Mouse (Mus musculus) embryonic facial prominence, embryonic 11.5 days (tissue): ENCODE measurements at regions not wholly inside any gene's neighbourhood (a gene's known extent, or its start where the extent isn't known, plus 50 kb on each side); places are given as distances from the start of the nearest gene placed in this dataset.

Experiments used
- ATAC-seq: fragments of 200-750 bp; cut with Nextera tagmentation; replicated peaks from 2 replicates; pipeline ENCODE4 v1.8.0; 2017; ENCODE audit warnings: low read depth; ENCODE audit not compliant: insufficient number of reproducible peaks, low FRiP score, low TSS enrichment
- DNase-seq: peaks from one replicate; pipeline ENCODE4 v3.0.0-alpha.2; 2015; ENCODE audit warnings: low spot score
- H3K27ac ChIP-seq: fragments of 300-500 bp; sonication (generic); replicated peaks from 2 replicates; pipeline ENCODE4 v1.5.1; 2014; ENCODE audit warnings: mild to moderate bottlenecking, low read depth, low read length, control low read depth
- H3K27me3 ChIP-seq: fragments of 300-500 bp; sonication (generic); 2 replicates; pipeline ENCODE4 v1.6.1; 2014; ENCODE audit warnings: mild to moderate bottlenecking, low read length, moderate library complexity, mixed read lengths; ENCODE audit not compliant: control insufficient read depth, insufficient read depth
- H3K36me3 ChIP-seq: fragments of 300-500 bp; sonication (generic); replicated peaks from 2 replicates; pipeline ENCODE4 v1.6.1; 2014; ENCODE audit warnings: low read depth, mild to moderate bottlenecking, low read length, moderate library complexity, mixed read lengths; ENCODE audit not compliant: control insufficient read depth, insufficient read depth
- H3K4me1 ChIP-seq: fragments of 300-500 bp; sonication (generic); 2 replicates; pipeline ENCODE4 v1.6.1; 2014; ENCODE audit warnings: low read length, mixed read lengths; ENCODE audit not compliant: control insufficient read depth, insufficient read depth
- H3K4me2 ChIP-seq: fragments of 300-500 bp; sonication (generic); 2 replicates; pipeline ENCODE4 v1.6.1; 2014; ENCODE audit warnings: low read depth, mild to moderate bottlenecking, control low read depth, low read length, moderate library complexity
- H3K4me3 ChIP-seq: fragments of 300-500 bp; sonication (generic); 2 replicates; pipeline ENCODE4 v1.5.1; 2014; ENCODE audit warnings: low read depth, low read length, control low read depth
- H3K9ac ChIP-seq: fragments of 300-500 bp; sonication (generic); replicated peaks from 2 replicates; pipeline ENCODE4 v1.6.1; 2014; ENCODE audit warnings: mild to moderate bottlenecking, control low read depth, low read length
- H3K9me3 ChIP-seq: fragments of 300-500 bp; sonication (generic); replicated peaks from 2 replicates; pipeline ENCODE4 v1.6.1; 2016; ENCODE audit warnings: mild to moderate bottlenecking, low read length, inconsistent platforms, mixed read lengths; ENCODE audit not compliant: control insufficient read depth
- WGBS: fragments of 180-500 bp; shearing (Covaris S2); extraction: QIAGEN DNeasy Blood & Tissue Kit; methylation state at CpG from one replicate; pipeline ENCODE4 v1.1.7; 2014; 5-methylcytosine and 5-hydroxymethylcytosine counted together

DNA sequence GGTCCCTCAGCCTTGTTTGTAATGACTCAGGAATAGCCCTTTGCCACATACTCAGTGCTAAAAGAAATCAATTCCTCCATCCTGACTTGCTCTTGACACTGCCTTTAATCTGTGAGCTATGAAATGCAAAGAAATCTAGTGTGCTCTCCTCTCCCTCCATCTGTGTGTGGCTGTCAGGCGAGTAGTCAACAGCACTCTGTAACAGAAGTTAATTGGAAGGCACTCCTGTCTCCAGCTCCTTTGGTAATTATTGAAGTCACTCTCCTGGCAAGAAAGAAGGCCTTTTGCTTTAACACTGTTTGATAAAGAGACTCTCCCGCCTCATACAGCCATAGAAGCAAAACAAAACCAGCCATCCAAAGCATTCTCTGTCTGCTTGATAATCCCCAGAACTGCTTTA, 1483.2 kb upstream of the Tenm4 start:
- no peak for DNase-seq
- 41% methylated on average over 2 of the region's 2 CpGs for WGBS

DNA sequence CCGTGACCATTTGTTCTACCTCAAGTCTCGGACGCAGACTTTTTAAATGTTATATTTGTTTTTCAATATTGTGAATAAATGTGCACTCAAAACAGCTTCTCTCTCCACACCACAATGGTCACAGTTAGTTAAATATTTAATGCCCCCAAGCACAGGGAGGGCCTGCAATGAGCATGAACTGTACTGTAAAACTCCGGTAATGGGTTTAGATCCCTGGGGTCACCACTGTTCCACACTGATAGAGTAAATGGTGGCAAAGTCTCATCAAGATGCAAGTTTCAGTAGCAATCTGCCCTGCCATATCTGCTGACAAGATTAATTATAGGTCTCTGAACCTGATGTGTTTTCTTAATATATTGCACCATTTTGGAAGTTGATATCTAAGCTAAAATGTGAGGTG, 1473.8 kb upstream of the Tenm4 start:
- Histone ChIP-seq H3K4me2 (no peak overlapping the region), H3K36me3 (no peaks in the 10 kb centered on the region), H3K9me3 (no peaks in the 10 kb centered on the region), H3K4me3 (no peak overlapping the region), H3K9ac (no peak overlapping the region), H3K27me3 (no peaks in the 10 kb centered on the region), H3K4me1 (no peaks in the 10 kb centered on the region), H3K27ac (no peak overlapping the region)
- ATAC-seq (no peak), DNase-seq (no peak)
- 82% methylated on average over 4 of the region's 4 CpGs for WGBS

More for the DNA sequence above, 1483.2 kb upstream of the Tenm4 start:
- Histone ChIP-seq H3K9me3 (no peaks in the 10 kb centered on the region), H3K4me1 (no peaks in the 10 kb centered on the region), H3K36me3 (no peaks in the 10 kb centered on the region), H3K9ac (no peak overlapping the region), H3K4me3 (no peak overlapping the region), H3K4me2 (no peak overlapping the region), H3K27ac (no peak overlapping the region), H3K27me3 (no peaks in the 10 kb centered on the region)
- no peak for ATAC-seq

DNA sequence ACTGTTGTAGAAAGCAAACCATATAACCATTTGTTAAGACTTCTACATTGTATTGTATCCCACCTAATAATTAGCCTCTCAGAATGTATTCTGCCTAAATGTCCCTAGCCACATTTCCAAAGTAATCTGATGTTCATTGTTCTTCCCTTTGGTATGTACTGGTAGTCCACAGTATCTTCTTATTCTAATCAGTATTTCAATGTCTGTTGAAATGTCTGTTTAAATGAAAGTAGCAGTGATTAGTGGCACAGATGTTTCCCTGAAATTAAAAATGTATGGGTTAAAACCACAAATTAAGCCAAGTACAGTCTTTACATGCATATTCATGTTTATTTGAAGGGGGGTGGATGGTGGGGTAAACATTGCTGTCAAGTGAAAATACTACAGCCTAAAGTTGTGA, 1464.6 kb upstream of the Tenm4 start:
- H3K27me3 ChIP-seq: no peaks in the 10 kb centered on the region
- no peaks in the 10 kb centered on the region for H3K9me3 ChIP-seq
- H3K4me1 ChIP-seq: no peaks in the 10 kb centered on the region
- H3K4me2 ChIP-seq: no peak overlapping the region
- H3K36me3 ChIP-seq: no peaks in the 10 kb centered on the region
- no peak overlapping the region for H3K4me3 ChIP-seq
- H3K27ac ChIP-seq: no peak overlapping the region
- ATAC-seq (no peak), DNase-seq (no peak)
- no peak overlapping the region for H3K9ac ChIP-seq

DNA sequence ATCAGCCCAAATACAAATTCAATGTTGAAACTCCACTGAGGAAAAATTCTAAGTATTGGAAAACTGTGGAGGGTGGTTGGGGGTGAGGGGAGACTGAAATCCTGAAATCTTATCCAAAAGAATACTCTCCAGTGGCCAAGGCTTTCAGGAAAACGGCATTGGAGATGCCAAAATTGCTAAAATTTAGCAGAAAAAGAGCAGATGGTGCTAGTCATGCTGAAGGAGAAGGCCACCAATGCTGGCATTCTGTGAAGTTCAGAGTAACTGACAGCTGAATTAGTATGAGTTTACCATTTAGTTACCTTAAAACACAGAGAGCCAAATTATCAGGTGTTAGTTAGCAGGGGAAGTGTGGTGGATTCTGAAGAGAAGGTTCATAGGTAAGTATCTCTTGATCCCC, 1437.6 kb upstream of the Tenm4 start:
- Histone ChIP-seq H3K9me3 (no peaks in the 10 kb centered on the region), H3K4me1 (no peaks in the 10 kb centered on the region), H3K36me3 (no peaks in the 10 kb centered on the region), H3K4me2 (no peak overlapping the region), H3K9ac (no peak overlapping the region), H3K27ac (no peak overlapping the region), H3K27me3 (no peaks in the 10 kb centered on the region), H3K4me3 (no peak overlapping the region)
- DNase-seq (no peak), ATAC-seq (no peak)
- WGBS: 62% methylated on average over 1 of the region's 1 CpGs

DNA sequence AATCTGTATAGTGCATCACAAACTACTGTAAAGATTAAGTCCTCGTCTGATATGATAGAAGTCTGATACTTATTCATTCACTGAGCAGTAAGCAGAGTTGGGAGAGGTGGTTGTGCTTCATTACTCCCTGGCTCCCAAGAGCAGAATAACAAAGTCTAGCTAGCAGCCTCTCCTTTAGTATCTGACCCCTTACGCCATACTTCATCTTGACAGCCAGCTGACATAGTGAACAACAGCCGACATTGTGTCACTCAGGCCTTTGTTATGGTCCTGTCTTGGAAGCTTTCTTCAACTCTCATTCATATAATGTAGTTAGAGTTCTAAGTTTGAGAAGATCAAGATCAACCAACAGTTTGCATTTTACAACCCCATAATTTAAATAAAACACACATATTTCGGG, 1436.3 kb upstream of the Tenm4 start:
- no peaks in the 10 kb centered on the region for H3K9me3 ChIP-seq
- H3K4me2 ChIP-seq: no peak overlapping the region
- H3K9ac ChIP-seq: no peak overlapping the region
- H3K36me3 ChIP-seq: no peaks in the 10 kb centered on the region
- H3K27me3 ChIP-seq: no peaks in the 10 kb centered on the region
- H3K27ac ChIP-seq: no peak overlapping the region
- H3K4me1 ChIP-seq: no peaks in the 10 kb centered on the region
- H3K4me3 ChIP-seq: no peak overlapping the region
- DNase-seq (no peak), ATAC-seq (no peak)
- 81% methylated on average over 4 of the region's 4 CpGs for WGBS
